Mouse (Mus musculus) CD8-positive naive resting alpha-beta T cell, adult 2 months (primary cell): Measurements from ENCODE around the gene Ubash3a.

Experiments
- DNase-seq, 2 experiments: peaks; one replicate each; pipeline ENCODE4 v3.0.0; 2022; ENCODE audit warnings: low read depth in 2 of 2, low spot score in 2 of 2

Gene Ubash3a

GRCm38 (mm10) chr17:31211881-31212280, 4.2 kb downstream of the Ubash3a start:
- no peak for DNase-seq

DNA sequence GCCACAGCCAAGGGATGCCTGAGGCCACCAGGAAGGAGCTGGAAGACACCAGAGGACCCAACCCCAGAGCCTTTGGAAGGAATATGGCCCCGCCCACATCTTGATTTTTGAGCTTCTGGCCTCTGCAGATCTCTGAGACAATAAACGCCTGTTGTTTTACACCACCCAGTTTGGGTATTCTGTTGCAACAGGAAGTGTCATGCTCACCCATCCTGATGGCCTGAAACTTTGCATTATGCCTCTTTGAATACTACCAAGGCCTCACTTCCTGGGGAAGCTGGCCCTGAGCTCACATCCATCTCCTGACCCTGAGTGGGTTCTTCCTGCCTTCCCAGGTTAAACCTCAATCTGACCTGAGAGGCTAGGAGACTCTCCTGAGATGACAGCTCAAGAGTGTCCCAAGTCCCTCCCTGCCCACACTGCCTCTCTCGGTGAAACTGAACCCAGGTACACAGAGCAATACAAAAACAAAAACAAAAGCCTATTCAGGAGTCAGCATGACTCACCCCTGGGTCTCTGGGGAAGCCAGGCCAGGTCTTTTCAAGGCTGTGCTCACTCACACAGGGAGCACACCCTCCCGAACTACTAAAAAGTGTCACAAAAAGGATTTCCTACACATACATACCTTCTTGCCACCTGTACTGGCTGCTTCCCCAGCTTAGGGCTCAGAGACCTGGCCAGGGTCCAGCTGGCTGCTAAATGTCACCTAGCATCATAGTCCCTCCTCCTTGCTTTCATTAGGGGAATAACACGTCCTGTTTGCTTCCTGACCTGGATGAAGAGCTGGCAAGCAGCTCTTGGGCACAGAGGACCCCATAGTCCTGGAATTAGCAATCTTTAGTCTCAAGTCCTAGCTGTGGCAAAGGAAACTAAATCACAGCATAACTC, 8.6 kb downstream of the Ubash3a start:
- DNase-seq: no peak

DNA sequence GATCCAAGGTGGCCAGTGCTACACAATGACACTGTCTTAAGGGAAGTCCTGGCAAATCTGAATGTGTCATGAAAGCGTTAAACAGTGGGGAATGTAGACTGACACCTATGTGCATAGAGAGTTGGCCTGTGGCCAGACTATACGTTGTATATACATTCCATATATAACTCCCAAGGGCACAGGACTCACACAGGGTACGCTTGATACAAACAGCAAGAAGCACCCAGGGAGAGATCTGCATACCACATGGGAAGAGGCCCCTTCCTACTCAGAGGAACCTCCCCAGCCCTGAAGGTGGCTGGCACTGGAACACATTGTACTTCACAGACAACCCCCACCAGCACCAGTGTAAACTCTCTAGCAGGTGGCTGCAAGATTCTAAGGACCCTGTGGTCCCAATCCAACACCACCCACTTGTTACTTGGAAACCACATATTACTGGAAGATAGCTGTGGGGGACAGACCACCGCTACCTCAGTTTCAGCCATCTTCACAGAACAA, 15.2 kb downstream of the Ubash3a start:
- DNase-seq: no peak

GRCm38 (mm10) chr17:31223835-31224234, 16.2 kb downstream of the Ubash3a start:
- no peak for DNase-seq

DNA sequence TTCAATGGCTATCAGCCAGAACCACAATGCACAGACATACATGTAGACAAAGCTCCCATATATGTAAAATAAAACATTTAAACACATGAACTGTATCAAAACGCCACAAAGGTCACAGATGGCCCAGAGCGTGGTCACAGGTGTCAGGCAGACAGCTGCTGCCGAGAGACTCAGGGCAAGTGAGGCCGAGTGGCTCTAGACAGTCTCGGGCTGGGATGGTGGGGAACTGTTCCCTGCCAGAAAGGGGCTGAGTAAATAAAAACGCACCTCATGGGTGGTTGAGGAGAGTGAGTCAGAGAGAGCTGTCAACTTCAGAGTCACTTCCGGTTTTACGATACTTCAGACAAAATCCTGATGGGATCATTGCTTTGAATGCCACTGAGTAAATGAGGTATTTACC, 16.9 kb downstream of the Ubash3a start:
- no peak for DNase-seq

- DNase-seq: no peak
Observed at GRCm38 (mm10) chr17:31226368-31226767, 18.7 kb downstream of the Ubash3a start.

GRCm38 (mm10) chr17:31226931-31227330, 19.3 kb downstream of the Ubash3a start:
- no peak for DNase-seq

DNA sequence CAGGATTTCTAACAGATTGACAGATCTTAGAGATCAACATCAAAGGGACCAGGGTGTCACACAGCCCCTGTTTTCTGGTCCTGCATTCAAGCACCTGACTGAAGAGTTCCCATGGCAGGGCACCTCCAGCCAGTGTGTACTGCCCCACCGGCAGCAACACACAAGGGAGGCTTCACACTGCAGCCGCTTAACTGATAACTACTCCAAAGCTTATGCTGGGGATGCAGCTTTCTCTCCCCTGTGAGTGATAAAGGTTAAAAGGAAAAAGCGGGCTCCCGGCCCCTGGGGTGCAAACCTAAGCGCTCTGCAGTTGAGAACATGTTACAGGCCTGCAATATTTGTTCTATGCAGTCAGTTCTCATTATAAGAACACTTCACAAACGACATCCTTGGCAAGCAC, 24.1 kb downstream of the Ubash3a start:
- DNase-seq: no peak

- DNase-seq: no peak
Observed at GRCm38 (mm10) chr17:31232251-31233010, 24.8 kb downstream of the Ubash3a start.

GRCm38 (mm10) chr17:31235915-31236314, 28.2 kb downstream of the Ubash3a start:
- no peak for DNase-seq

DNA sequence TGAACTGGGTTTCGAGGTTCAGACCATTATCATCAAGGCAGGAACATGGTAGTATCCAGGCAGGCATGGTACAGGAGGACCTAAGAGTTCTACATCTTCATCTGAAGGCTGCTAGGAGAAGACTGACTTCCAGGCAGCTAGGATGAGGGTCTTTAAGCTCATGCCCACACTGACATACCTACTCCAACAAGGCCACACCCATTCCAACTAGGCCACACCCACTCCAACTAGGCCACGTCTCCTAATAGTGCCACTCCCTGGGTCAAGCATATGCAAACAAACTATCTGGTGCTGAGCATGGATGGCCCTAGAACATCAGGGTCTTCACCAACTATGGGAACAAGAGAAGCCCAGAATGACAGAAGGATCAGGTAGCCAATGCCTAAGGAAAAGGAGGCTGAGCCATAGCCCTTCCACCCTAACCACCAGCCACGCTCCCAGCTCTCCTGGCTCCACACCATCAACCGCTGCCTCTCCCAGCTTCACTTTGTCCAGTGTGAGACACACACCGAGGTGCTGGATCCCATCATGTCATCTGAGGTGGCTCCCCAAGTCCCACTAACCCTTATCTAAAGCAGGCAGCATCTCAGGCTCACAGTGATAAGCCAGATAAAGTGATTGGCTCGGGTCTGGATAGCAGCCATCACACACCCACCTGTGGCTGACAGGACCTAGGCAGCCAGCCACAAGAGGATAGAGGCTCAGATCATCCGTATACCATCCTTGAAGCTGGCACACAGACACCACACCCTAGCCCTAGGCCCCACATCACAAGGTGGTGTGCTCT, 30.8 kb downstream of the Ubash3a start:
- DNase-seq: no peak

DNA sequence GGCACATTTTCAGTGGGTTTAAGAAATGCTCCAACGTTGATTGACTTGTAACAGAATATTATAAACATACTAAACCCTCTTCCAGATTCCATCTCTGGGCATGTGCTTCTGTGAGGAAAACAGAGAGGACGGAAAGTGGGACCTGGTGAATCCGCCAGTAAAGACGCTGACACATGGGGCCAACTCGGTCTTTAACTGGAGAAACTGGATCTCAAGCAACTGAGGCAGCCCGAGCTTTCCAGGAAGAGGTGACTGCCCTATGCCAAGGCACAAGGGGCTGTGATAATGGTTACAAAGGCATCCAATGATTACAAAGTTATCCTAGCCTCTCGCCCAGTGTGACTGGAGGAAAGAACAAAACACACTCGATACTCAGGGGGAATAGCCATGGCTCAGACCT, 33.5 kb downstream of the Ubash3a start:
- no peak for DNase-seq

- DNase-seq: peak in 1 of 2 experiments; percentile 52
Observed at GRCm38 (mm10) chr17:31242764-31243163, 35.1 kb downstream of the Ubash3a start.

DNA sequence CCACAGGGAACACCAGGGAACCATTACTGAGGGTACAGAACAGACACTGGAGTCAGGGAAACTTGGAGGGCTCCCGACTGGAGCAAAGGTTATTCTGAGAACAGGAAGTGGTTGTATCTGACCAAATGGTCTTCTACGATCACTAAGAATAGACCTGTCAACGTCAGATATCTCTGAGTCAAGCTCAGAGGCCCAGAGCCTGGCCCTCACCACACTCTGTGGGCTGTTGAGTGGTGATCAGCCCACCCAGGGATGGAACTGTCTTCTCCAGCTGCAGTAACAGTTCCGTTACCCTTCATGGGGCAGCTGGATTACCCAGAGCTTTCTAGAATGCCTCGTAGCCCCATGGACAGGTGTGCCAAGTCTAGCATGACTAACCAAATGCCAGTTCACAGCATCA, 37.6 kb downstream of the Ubash3a start:
- no peak for DNase-seq

GRCm38 (mm10) chr17:31247144-31247543, 39.5 kb downstream of the Ubash3a start:
- no peak for DNase-seq

GRCm38 (mm10) chr17:31253951-31254350, 46.3 kb downstream of the Ubash3a start:
- no peak for DNase-seq

DNA sequence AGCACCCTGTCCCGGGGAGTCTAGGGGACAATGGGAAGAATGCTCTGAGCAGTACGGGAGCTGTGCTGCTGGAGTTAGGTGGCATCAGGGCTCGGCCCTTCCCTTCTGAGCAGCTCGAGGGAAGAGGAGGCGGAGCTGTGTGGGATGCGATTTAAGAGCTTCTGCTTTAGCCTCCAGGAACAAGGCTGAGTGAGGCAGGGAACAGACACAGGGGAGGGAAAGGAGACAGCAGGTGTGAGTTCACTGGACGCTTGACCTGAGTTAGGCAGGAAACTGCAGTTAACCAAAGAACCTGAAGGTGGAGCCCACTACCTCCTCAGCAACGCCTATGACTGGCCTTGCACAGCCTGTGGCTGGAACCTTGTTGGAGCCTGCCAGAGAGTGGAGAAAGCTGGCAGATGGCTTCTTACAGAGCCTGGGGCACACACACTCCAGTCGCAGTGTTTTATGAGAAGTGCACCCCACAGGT, 46.8 kb downstream of the Ubash3a start:
- peak; percentile 48 to 54 for DNase-seq

DNA sequence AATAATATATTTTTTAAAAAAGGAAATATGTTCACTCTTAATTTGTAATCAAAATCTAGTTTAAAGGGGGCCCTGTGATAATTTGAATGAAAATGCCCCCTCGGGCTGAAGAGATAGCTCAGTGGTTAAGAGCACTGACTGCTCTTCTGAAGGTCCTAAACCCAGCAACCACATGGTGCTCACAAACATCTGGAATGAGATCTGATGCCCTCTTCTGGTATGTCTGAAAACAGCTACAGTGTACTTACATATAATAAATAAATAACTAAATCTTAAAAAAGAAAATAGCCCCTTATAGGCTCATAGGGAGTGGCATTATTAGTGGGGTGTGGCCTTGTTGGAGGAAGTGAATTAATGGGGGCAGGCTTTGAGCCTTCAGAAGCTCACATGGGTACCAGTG, 49.5 kb downstream of the Ubash3a start:
- DNase-seq: no peak

GRCm38 (mm10) chr17:31257898-31258297, 50.2 kb downstream of the Ubash3a start:
- no peak for DNase-seq

DNA sequence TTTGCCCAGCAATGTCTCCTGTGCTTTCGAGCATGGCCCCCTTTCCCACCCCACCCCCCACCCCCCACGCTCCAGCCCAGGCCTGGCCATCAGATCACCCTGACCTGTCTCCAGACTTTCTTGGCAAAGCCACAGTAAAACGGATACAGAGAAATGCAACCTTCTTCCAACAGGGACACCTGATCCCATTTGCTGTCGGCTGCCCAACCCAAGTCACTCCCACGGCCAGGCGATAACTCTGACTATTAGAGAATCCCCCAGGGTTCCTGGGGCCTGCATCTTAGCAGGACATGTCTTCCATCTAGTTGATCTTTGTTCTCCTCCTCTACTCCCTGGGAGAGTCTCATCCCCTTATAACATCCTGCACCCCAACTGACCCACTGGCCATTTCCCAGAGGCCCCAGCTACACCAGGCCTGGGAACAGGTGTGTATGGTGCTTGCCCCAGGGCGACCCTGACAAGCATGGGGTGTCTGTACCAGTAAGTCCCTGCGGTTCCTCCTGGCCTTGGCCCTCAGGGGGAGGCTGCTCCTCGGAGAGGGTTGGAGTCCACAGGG, 50.7 kb downstream of the Ubash3a start:
- no peak for DNase-seq

DNA sequence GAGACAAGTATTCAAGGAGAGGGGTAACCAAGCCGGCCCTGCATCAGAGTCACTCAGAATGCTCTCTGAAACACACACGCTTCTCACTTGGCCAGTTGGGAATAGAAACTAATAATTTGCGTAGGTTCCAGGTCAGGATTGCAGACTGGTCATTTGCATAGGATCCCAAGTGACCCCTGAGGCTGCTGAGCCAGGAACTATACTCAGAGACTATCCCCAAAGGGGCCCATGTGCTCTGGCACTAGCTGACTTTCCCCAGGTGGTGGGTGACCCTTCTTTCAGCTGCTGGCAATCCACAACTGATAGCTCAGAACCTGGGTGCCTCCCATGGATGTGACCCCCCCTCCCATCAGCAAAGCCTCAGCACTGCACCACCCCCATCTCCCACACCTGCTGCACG, 51.5 kb downstream of the Ubash3a start:
- DNase-seq: no peak
